Mouse (Mus musculus) kidney, embryonic 15.5 days (tissue): ENCODE measurements at regions not wholly inside any gene's neighbourhood (a gene's known extent, or its start where the extent isn't known, plus 50 kb on each side); places are given as distances from the start of the nearest gene placed in this dataset.

Experiments
- ATAC-seq: fragments of 200-750 bp; cut with Nextera tagmentation; replicated peaks from 2 replicates; pipeline ENCODE4 v1.8.0; 2017; ENCODE audit warnings: moderate TSS enrichment; ENCODE audit not compliant: low FRiP score
- H3K27ac ChIP-seq: fragments of 300-500 bp; sonication (generic); 2 replicates; pipeline ENCODE4 v1.5.1; 2015; ENCODE audit warnings: mild to moderate bottlenecking, inconsistent platforms
- H3K27me3 ChIP-seq: fragments of 300-500 bp; sonication (generic); 2 replicates; pipeline ENCODE4 v1.6.1; 2015; ENCODE audit warnings: inconsistent platforms
- H3K36me3 ChIP-seq: fragments of 300-500 bp; sonication (generic); 2 replicates; pipeline ENCODE4 v1.6.1; 2015; ENCODE audit warnings: inconsistent platforms
- H3K4me1 ChIP-seq: fragments of 300-500 bp; sonication (generic); 2 replicates; pipeline ENCODE4 v1.6.1; 2015; ENCODE audit warnings: inconsistent platforms
- H3K4me2 ChIP-seq: fragments of 300-500 bp; sonication (generic); 2 replicates; pipeline ENCODE4 v1.6.1; 2015; ENCODE audit warnings: moderate library complexity, mild to moderate bottlenecking, inconsistent platforms
- H3K4me3 ChIP-seq: fragments of 300-500 bp; sonication (generic); replicated peaks from 2 replicates; pipeline ENCODE4 v1.5.1; 2015; ENCODE audit warnings: mild to moderate bottlenecking, inconsistent platforms
- H3K9ac ChIP-seq: fragments of 300-500 bp; sonication (generic); 2 replicates; pipeline ENCODE4 v1.6.1; 2015; ENCODE audit warnings: mild to moderate bottlenecking, inconsistent platforms
- H3K9me3 ChIP-seq: fragments of 300-500 bp; sonication (generic); replicated peaks from 2 replicates; pipeline ENCODE4 v1.6.1; 2016; ENCODE audit warnings: inconsistent platforms
- WGBS: fragments of 180-500 bp; shearing (Covaris S2); methylation state at CpG from one replicate; pipeline ENCODE4 v1.1.7; 2015; ENCODE audit warnings: mixed read lengths; 5-methylcytosine and 5-hydroxymethylcytosine counted together

DNA sequence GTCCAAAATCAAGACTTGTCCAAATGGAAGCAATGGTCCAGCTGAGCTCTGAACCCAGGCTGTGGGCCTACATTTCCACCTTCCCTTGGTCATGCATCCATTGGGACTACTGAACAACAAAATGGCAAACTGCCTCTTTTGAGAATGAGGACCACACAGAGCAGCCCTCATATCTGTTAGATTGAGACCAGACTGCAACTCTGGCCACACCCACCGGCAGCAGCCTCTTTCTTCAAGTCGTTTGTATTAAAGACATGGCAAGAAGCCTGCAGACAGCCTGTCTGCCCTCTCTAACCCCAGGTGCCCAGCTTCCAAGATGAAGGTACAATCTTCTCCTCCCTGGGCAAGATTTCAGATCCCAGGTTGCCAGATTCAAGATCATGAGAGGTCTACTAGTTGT is 51.8 kb upstream of the St6galnac3 start:
- Histone ChIP-seq H3K36me3 (no peaks in the 10 kb centered on the region), H3K9ac (no peak overlapping the region), H3K27ac (no peak overlapping the region), H3K27me3 (no peaks in the 10 kb centered on the region), H3K4me2 (no peak overlapping the region), H3K4me1 (no peaks in the 10 kb centered on the region), H3K4me3 (no peak overlapping the region), H3K9me3 (no peaks in the 10 kb centered on the region)
- WGBS: 56% methylated on average over 2 of the region's 2 CpGs
- ATAC-seq: no peak

DNA sequence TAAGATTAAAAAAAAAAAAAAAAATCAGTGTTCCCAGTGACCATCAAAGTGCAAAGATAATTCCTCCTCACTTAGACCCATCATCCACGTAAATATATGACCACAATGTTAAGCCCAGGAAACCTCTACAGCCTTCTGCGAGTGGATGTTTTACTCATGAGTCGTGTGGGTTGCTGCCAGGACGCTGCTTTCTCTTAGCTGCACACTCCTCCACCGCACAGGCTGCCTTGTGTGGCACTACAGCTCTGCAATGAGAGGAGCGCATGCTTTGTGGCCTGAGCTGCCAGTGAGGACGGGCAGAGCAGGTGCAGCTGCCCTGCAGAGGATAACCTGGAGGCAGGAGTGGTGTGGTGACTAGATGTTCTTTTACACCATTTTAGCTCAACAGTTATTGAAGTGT is 53.4 kb upstream of the St6galnac3 start:
- no peak for ATAC-seq
- 79% methylated on average over 7 of the region's 7 CpGs for WGBS

DNA sequence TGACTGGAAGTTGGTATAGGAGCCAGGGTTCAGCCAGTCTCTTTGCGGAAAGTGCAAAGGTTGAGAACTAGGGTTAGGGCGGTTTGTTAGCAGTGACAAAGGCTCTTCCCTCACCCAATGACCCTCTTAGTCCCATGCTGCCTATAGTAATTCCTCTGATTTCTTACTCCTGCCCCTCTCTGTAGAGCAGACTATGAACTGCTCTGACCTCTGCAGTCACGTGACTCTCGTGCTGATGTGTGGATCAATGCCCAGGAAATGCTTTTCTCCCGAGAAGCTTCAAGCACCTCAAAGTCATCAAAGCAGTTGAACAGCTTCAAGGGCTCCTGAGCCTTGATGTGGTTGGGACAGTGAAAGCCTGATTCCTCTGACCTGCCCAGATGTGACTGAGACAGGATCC is 57.5 kb upstream of the St6galnac3 start:
- 68% methylated on average over 5 of the region's 5 CpGs for WGBS
- Histone ChIP-seq H3K4me3 (no peak overlapping the region), H3K27ac (no peak overlapping the region), H3K4me1 (peaks cover 20% of the 10 kb centered on the region), H3K4me2 (no peak overlapping the region), H3K36me3 (no peaks in the 10 kb centered on the region), H3K9ac (no peak overlapping the region), H3K27me3 (no peaks in the 10 kb centered on the region), H3K9me3 (no peaks in the 10 kb centered on the region)
- ATAC-seq: no peak

More for the DNA sequence above, 53.4 kb upstream of the St6galnac3 start:
- Histone ChIP-seq H3K4me1 (peaks cover 9% of the 10 kb centered on the region), H3K36me3 (no peaks in the 10 kb centered on the region), H3K27ac (no peak overlapping the region), H3K4me2 (no peak overlapping the region), H3K9me3 (no peaks in the 10 kb centered on the region), H3K27me3 (no peaks in the 10 kb centered on the region), H3K9ac (no peak overlapping the region), H3K4me3 (no peak overlapping the region)

DNA sequence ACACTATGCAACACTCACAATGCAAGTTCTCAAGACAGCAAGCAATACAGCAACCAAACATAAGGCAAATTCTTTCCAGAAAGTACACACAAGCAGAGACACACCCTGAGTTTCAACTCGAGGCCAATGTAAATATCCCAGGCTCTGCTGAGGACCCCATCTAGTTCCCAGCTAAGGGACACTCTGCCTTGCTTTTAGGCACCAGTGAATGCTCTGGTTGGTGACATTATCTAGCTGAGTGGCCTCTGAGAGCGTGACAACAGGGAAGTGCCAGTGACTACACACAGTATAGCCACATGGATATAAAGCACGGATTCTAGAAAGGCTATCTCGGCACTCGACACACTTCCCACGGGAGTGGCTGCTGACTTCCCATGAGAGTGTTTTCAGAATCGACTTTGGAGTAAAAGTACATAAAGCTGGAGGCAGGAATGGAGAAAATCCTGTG is 58.3 kb upstream of the St6galnac3 start:
- no peak overlapping the region for H3K9ac ChIP-seq
- H3K36me3 ChIP-seq: no peaks in the 10 kb centered on the region
- peaks cover 20% of the 10 kb centered on the region for H3K4me1 ChIP-seq
- H3K4me3 ChIP-seq: no peak overlapping the region
- ATAC-seq: peak; percentile 45; the same call in 1 of the 2 replicates
- 48% methylated on average over 7 of the region's 7 CpGs for WGBS
- peak overlapping the region; percentile 36; the same call in 1 of the 2 replicates for H3K4me2 ChIP-seq
- H3K27ac ChIP-seq: peak overlapping the region; percentile 79
- H3K9me3 ChIP-seq: no peaks in the 10 kb centered on the region
- H3K27me3 ChIP-seq: no peaks in the 10 kb centered on the region

DNA sequence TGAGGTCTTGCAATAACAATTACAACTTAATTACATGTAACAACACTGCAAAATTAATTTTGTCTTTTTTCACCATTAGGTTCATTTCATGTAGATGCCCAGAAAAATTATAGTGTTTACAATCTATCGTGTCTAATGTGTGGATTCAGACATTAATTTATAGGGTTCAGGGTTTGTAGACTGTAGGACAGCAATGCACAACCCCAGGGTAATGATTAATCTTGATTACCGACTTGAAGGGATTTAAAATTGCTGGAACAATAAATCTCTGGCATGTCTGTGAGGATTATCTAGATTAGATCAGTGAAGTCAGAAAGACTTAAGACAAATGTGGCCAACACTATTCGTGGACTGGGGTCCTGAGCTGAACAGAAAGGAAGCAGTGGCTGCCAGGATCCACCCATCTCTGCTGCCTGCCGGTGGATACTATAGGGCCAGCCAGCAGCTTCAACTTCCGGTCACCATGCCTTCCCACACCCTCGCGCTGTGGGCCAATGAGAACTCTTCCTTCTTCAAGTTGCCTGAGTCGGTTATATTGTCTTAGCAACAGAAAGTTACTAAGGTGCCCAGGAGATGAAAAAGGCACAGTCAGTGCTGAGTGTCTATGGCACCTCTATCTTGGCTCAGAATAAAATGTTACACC is 59.1 kb upstream of the St6galnac3 start:
- 0 out of 2 replicates have a peak overlapping the region, but pooled peaks have one; percentile 79 for H3K27ac ChIP-seq
- no peak overlapping the region for H3K9ac ChIP-seq
- H3K36me3 ChIP-seq: no peaks in the 10 kb centered on the region
- no peaks in the 10 kb centered on the region for H3K27me3 ChIP-seq
- no peak overlapping the region for H3K4me3 ChIP-seq
- no peaks in the 10 kb centered on the region for H3K9me3 ChIP-seq
- ATAC-seq: peak; percentile 84
- peaks cover 24% of the 10 kb centered on the region for H3K4me1 ChIP-seq
- peak overlapping the region; percentile 36; the same call in 1 of the 2 replicates for H3K4me2 ChIP-seq
- WGBS: 35% methylated on average over 8 of the region's 8 CpGs

DNA sequence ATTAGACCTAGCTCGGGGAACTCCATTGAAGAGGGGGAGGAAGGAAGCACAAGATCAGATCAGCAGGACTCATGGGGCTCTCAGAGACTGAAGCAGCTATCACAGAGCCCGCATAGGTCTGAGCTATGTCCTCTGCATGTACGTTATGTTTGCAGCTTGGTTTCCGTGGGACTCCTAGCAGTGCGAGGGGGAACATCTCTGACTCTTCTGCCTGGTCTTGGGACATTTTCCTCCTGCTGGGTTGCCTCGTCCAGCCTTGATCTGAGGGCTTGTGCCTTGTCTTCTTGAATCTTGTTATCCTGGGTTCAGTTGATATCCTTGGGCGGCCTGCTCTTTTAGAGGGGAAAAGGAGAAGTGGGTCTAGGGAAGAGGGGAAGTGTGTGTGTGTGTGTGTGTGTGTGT is 53.6 kb upstream of the Asb17 start:
- no peak overlapping the region for H3K9ac ChIP-seq
- 90% methylated on average over 7 of the region's 7 CpGs for WGBS
- H3K36me3 ChIP-seq: no peaks in the 10 kb centered on the region
- no peaks in the 10 kb centered on the region for H3K27me3 ChIP-seq
- H3K9me3 ChIP-seq: no peaks in the 10 kb centered on the region
- ATAC-seq: no peak
- H3K4me3 ChIP-seq: no peak overlapping the region
- no peak overlapping the region for H3K27ac ChIP-seq
- peaks cover 4% of the 10 kb centered on the region; the same call in 1 of the 2 replicates for H3K4me1 ChIP-seq
- no peak overlapping the region for H3K4me2 ChIP-seq

DNA sequence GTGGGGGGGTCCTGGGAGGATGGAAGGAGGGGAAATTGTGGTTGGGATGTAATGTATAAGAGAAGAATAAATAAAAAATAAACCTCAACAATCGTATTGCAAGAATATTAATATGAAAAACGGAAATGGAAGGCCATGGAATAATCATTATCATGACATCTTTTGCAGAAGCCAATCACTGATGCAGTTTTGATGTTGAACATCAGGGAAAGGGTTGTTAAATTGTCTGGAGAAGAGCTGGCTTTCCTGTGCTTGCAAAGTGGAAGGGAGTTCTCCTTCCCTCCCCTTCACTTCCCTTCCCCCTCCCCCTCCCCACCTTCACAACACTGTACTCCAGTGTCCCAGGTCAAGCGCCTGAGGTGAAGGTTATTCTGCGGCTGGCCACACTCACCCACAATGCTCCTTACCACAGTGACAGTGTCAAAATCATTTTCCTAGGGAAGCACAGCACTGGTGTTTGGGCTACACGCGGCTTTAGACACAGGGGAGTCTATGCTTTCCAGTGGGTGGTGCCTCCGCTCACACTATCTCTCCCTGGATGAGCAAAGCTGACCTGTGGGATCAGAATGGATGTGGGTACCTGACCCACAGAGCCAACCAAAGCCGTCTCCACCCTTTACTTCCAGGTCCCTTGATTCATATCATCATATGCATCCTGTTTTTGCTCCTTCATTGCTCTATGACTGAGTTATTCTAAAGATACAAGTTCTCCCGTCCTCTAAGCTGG is 53.0 kb upstream of the Asb17 start:
- no peaks in the 10 kb centered on the region for H3K9me3 ChIP-seq
- no peak overlapping the region for H3K4me2 ChIP-seq
- no peak overlapping the region for H3K9ac ChIP-seq
- no peaks in the 10 kb centered on the region for H3K27me3 ChIP-seq
- peaks cover 4% of the 10 kb centered on the region; the same call in 1 of the 2 replicates for H3K4me1 ChIP-seq
- no peak overlapping the region for H3K4me3 ChIP-seq
- no peaks in the 10 kb centered on the region for H3K36me3 ChIP-seq
- WGBS: 80% methylated on average over 9 of the region's 9 CpGs
- no peak for ATAC-seq
- H3K27ac ChIP-seq: no peak overlapping the region

DNA sequence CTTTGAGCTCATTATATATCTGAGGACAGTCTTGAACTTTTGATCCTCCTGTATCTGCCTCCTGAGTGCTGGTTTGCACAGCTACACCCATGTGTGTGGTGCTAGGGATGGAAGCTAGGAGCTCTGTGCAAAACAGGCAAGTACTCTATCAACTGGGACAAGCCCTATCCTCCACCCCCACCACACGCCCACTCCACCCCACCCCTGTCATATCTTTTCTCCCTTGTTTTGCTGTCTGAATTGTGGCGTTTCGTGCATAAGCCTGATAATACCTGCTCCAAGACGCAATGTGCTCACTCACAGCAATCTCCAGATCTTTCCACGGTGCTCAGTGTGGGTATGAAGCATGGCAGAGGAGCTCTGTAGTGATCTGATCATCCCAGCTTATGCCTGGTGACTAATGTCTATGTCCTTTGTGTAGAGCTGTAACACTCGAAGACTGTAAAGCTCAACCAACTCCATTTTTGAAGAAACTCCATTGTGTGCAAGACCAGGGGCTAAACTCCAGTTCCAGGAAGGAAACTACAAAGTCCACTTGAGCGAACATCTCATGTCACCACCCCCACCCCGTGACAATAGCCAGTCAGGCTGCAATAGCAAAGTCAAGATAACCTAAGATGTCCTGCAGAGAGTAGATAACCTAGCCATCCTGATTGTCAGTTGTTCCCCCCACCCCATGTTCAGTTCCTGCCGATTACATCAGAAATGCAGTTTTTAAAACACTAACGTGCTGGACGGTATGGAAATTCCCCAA is 52.2 kb upstream of the Asb17 start:
- H3K27ac ChIP-seq: no peak overlapping the region
- no peak overlapping the region for H3K9ac ChIP-seq
- WGBS: 77% methylated on average over 11 of the region's 11 CpGs
- H3K36me3 ChIP-seq: no peaks in the 10 kb centered on the region
- ATAC-seq: peak; percentile 91
- H3K9me3 ChIP-seq: no peaks in the 10 kb centered on the region
- H3K4me2 ChIP-seq: no peak overlapping the region
- H3K27me3 ChIP-seq: no peaks in the 10 kb centered on the region
- H3K4me1 ChIP-seq: peaks cover 4% of the 10 kb centered on the region; the same call in 1 of the 2 replicates
- no peak overlapping the region for H3K4me3 ChIP-seq

DNA sequence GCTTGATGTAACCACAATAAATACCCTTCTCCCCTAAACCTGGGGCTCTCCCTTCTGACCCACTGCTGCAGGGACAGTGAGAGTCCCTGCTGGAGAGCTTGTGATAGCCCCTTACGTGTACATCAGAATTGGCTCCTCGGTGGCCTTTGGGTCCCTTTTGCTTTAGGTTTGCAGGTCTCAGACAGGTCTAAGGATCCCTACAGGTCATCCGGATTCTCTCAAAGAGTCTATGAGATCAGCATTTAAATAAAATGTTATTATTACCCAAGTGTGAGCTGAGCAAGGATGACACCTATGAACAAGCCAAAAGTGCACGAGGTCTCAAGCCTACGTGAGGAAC is 51.7 kb upstream of the Asb17 start:
- 94% methylated on average over 5 of the region's 5 CpGs for WGBS
- ATAC-seq: no peak

More for the DNA sequence above, 51.7 kb upstream of the Asb17 start:
- H3K4me3 ChIP-seq: no peak overlapping the region
- no peak overlapping the region for H3K9ac ChIP-seq
- no peaks in the 10 kb centered on the region for H3K27me3 ChIP-seq
- H3K36me3 ChIP-seq: no peaks in the 10 kb centered on the region
- H3K4me1 ChIP-seq: peaks cover 4% of the 10 kb centered on the region; the same call in 1 of the 2 replicates
- no peaks in the 10 kb centered on the region for H3K9me3 ChIP-seq
- H3K27ac ChIP-seq: no peak overlapping the region
- no peak overlapping the region for H3K4me2 ChIP-seq
